Mouse (Mus musculus) heart, embryonic 15.5 days (tissue): Measurements from ENCODE around the gene Pygm. TPM values are rescaled to one million over a fixed set of nuclear protein-coding genes. Genes with fewer than 3 reads are reported as not detected.

Experiments used
- ATAC-seq: fragments of 200-750 bp; cut with Nextera tagmentation; replicated peaks from 2 replicates; pipeline ENCODE4 v1.8.0; 2017; ENCODE audit warnings: low read depth, moderate TSS enrichment; ENCODE audit not compliant: insufficient number of reproducible peaks, insufficient read depth, low FRiP score
- H3K27ac ChIP-seq: fragments of 300-500 bp; sonication (generic); 2 replicates; pipeline ENCODE4 v1.5.1; 2015; ENCODE audit warnings: mild to moderate bottlenecking, inconsistent platforms
- H3K27me3 ChIP-seq: fragments of 300-500 bp; sonication (generic); 2 replicates; pipeline ENCODE4 v1.6.1; 2015; ENCODE audit warnings: inconsistent platforms
- H3K36me3 ChIP-seq: fragments of 300-500 bp; sonication (generic); 2 replicates; pipeline ENCODE4 v1.6.1; 2015; ENCODE audit warnings: mild to moderate bottlenecking, inconsistent platforms
- H3K4me1 ChIP-seq: fragments of 300-500 bp; sonication (generic); replicated peaks from 2 replicates; pipeline ENCODE4 v1.6.1; 2015; ENCODE audit warnings: inconsistent platforms
- H3K4me2 ChIP-seq: fragments of 300-500 bp; sonication (generic); 2 replicates; pipeline ENCODE4 v1.6.1; 2015; ENCODE audit warnings: inconsistent platforms, mild to moderate bottlenecking, moderate library complexity
- H3K4me3 ChIP-seq: fragments of 300-500 bp; sonication (generic); 2 replicates; pipeline ENCODE4 v1.5.1; 2015; ENCODE audit warnings: mild to moderate bottlenecking, inconsistent platforms
- H3K9ac ChIP-seq: fragments of 300-500 bp; sonication (generic); 2 replicates; pipeline ENCODE4 v1.6.1; 2015; ENCODE audit warnings: mild to moderate bottlenecking, inconsistent platforms
- H3K9me3 ChIP-seq: fragments of 300-500 bp; sonication (generic); replicated peaks from 2 replicates; pipeline ENCODE4 v1.6.1; 2016; ENCODE audit warnings: inconsistent platforms
- WGBS: fragments of 180-500 bp; shearing (Covaris S2); methylation state at CpG from one replicate; pipeline ENCODE4 v1.1.7; 2015; ENCODE audit warnings: mixed read lengths; 5-methylcytosine and 5-hydroxymethylcytosine counted together
- polyA plus RNA-seq: library from polyadenylated mRNA; unstranded; fragments of >200 nt; fragmentation: Nextera tagmentation; extraction: Ambion mirVana; gene quantifications from 2 replicates; pipeline ENCODE4 v1.2.1, GENCODE M21; 2015

Gene Pygm
- 282 and 297 TPM in 2 replicates for polyA plus RNA-seq

- 6% methylated on average over 7 of the region's 7 CpGs for WGBS
- Histone ChIP-seq H3K4me1 (peaks cover 52% of the 10 kb centered on the region), H3K36me3 (peaks cover 19% of the 10 kb centered on the region; the same call in 1 of the 2 replicates), H3K9ac (peak within 1 kb of the TSS; percentile 55), H3K4me2 (peak within 1 kb of the TSS; percentile 67), H3K9me3 (no peaks in the 10 kb centered on the region), H3K27me3 (no peaks in the 10 kb centered on the region), H3K4me3 (peak within 1 kb of the TSS; percentile 53), H3K27ac (peak within 1 kb of the TSS; percentile 85)
- ATAC-seq: peak; percentile 84
Measured at GRCm38 (mm10) chr19:6384128-6384527, at the start of gene Pygm. Gene Pygm, plus strand, starts transcription at chr19:6384399.

DNA sequence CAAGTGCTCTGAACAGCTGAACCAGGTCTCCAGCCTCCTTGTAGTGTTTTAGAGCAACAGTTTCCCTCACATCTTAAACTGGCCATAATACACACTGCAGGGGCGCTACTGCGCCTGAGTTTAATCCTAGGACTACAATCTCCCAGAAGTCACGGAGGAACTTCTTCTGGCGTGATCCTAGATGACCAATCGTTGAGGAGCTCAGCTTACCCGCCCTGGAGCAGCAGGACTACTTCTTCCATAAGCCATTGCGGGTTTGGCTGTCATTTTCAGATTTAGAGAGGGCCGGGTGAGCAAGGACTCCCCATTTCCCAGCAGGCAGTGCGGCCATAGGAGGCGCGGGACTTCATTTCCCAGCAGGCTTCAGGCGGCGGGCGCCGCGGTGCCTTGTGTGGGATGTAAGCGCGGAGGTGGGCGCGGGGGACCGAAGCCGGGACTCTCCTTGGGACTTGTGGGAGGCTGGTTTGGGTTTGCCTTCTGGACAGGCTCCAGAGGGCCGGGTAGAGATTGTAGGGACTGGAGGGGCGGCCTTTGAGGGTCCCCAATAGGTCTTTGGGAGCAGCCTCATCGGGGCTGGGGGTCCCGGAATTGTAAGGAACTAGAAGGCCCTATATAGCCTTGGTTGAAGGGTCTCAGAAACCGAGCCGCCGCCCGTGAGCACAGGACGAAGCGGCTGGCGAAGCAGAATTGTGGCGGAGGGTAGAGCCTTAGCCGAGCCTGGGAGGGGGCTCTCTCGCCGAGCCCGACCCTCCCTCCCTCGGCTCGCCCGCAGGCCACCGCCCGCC lies 49.3 kb upstream of the Pygm start, which contains the start of gene Men1:
Men1 (plus strand) TSS at position 307 of the 785 bp plus-strand sequence.
- peak; percentile 91 for ATAC-seq
- H3K9me3 ChIP-seq: no peaks in the 10 kb centered on the region
- under 1% methylated on average over 43 of the region's 43 CpGs for WGBS
- peaks cover 33% of the 10 kb centered on the region for H3K36me3 ChIP-seq
- peak within 1 kb of the TSS; percentile 87 for H3K9ac ChIP-seq
- H3K4me1 ChIP-seq: peaks cover 36% of the 10 kb centered on the region
- peak within 1 kb of the TSS; percentile 90 for H3K4me2 ChIP-seq
- H3K4me3 ChIP-seq: peak within 1 kb of the TSS; percentile 92
- peak within 1 kb of the TSS; percentile 79 for H3K27ac ChIP-seq
- no peaks in the 10 kb centered on the region for H3K27me3 ChIP-seq

DNA sequence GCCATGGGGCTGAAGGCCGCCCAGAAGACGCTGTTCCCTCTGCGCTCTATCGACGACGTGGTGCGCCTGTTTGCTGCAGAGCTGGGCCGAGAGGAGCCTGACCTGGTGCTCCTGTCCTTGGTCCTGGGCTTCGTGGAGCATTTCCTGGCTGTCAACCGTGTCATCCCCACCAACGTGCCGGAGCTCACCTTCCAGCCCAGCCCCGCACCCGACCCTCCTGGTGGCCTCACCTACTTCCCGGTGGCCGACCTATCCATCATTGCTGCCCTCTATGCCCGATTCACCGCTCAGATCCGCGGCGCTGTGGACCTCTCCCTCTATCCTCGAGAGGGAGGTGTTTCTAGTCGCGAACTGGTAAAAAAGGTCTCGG lies 48.8 kb upstream of the Pygm start:
- Histone ChIP-seq H3K27me3 (no peaks in the 10 kb centered on the region), H3K4me2 (peak overlapping the region; percentile 90), H3K9ac (peak overlapping the region; percentile 87), H3K4me3 (peak overlapping the region; percentile 92), H3K4me1 (peaks cover 42% of the 10 kb centered on the region), H3K27ac (peak overlapping the region; percentile 79), H3K9me3 (no peaks in the 10 kb centered on the region), H3K36me3 (peaks cover 37% of the 10 kb centered on the region)
- ATAC-seq: peak; percentile 12
- under 1% methylated on average over 25 of the region's 25 CpGs for WGBS

DNA sequence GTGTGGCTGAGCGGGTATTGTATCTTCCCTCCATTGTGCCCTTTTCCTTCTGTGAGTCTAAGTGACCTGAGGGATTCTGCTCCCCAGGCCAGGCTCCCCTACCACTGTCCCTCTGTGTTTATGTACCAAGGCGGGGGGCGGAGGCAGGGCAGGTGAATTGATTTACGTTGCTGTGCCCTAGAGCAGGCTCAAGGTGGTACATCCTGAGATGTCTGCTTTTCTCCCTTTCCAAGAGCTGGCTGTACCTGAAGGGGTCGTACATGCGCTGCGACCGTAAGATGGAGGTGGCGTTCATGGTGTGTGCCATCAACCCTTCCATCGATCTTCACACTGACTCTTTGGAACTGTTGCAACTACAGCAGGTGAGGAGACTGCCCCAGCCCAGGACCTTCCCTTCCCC lies 47.3 kb upstream of the Pygm start:
- Histone ChIP-seq H3K9me3 (no peaks in the 10 kb centered on the region), H3K36me3 (peaks cover 37% of the 10 kb centered on the region), H3K4me1 (peaks cover 48% of the 10 kb centered on the region), H3K27ac (no peak overlapping the region), H3K4me3 (peak overlapping the region; percentile 92; the same call in 1 of the 2 replicates), H3K9ac (peak overlapping the region; percentile 87; the same call in 1 of the 2 replicates), H3K4me2 (peak overlapping the region; percentile 90), H3K27me3 (no peaks in the 10 kb centered on the region)
- 93% methylated on average over 10 of the region's 10 CpGs for WGBS
- no peak for ATAC-seq

- peaks cover 37% of the 10 kb centered on the region for H3K36me3 ChIP-seq
- H3K9ac ChIP-seq: no peak overlapping the region
- H3K4me2 ChIP-seq: no peak overlapping the region
- H3K9me3 ChIP-seq: no peaks in the 10 kb centered on the region
- H3K27ac ChIP-seq: no peak overlapping the region
- no peaks in the 10 kb centered on the region for H3K27me3 ChIP-seq
- no peak for ATAC-seq
- no peak overlapping the region for H3K4me3 ChIP-seq
- peaks cover 59% of the 10 kb centered on the region for H3K4me1 ChIP-seq
- 95% methylated on average over 7 of the region's 7 CpGs for WGBS
Measured at GRCm38 (mm10) chr19:6338171-6338570, 46.0 kb upstream of the Pygm start.

DNA sequence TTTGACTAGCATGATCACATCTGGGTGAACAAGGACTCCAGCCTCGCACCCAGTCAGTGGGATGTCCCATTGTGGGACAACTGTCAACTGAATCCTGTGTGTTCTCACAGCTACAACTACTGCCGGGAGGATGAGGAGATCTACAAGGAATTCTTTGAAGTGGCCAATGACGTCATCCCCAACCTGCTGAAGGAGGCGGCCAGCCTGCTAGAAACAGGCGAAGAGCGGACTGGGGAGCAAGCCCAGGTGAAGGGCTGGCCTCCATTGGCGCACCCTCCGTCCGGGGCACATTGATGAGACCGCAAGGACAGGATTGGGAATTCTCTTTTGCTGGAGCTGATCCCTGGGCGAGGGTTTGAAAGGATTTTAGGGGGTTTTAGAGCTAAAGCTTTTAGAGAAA lies 45.5 kb upstream of the Pygm start:
- Histone ChIP-seq H3K9ac (no peak overlapping the region), H3K4me1 (peaks cover 61% of the 10 kb centered on the region), H3K27ac (no peak overlapping the region), H3K4me3 (no peak overlapping the region), H3K9me3 (no peaks in the 10 kb centered on the region), H3K27me3 (no peaks in the 10 kb centered on the region), H3K36me3 (peaks cover 37% of the 10 kb centered on the region), H3K4me2 (no peak overlapping the region)
- 83% methylated on average over 11 of the region's 11 CpGs for WGBS
- no peak for ATAC-seq

DNA sequence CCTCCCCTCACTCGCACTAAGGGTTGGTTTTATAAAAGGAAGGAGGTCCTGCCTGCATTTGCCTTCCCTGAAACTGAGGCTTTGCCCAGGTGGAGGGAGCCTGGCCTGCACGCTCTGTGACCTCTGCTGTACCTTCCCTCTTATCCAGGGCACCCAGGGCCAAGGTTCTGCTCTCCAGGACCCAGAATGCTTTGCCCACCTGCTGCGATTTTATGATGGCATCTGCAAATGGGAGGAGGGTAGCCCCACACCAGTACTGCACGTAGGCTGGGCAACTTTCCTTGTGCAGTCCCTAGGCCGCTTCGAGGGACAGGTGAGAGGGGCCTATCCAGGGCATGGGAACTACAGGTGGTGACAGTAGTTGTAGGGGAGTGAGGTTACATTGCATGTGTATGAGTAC lies 45.0 kb upstream of the Pygm start:
- Histone ChIP-seq H3K27ac (no peak overlapping the region), H3K4me2 (no peak overlapping the region), H3K4me3 (no peak overlapping the region), H3K4me1 (peaks cover 59% of the 10 kb centered on the region), H3K9me3 (no peaks in the 10 kb centered on the region), H3K27me3 (no peaks in the 10 kb centered on the region), H3K9ac (no peak overlapping the region), H3K36me3 (peaks cover 39% of the 10 kb centered on the region)
- no peak for ATAC-seq
- WGBS: 87% methylated on average over 6 of the region's 6 CpGs

GRCm38 (mm10) chr19:6339890-6340504 lies 44.2 kb upstream of the Pygm start:
- peak overlapping the region; percentile 98 for H3K4me2 ChIP-seq
- WGBS: 68% methylated on average over 15 of the region's 15 CpGs
- H3K4me1 ChIP-seq: peaks cover 56% of the 10 kb centered on the region
- 0 out of 2 replicates have a peak overlapping the region, but pooled peaks have one; percentile 15 for H3K9ac ChIP-seq
- H3K4me3 ChIP-seq: peak overlapping the region; percentile 86
- no peak for ATAC-seq
- peak overlapping the region; percentile 79 for H3K27ac ChIP-seq
- peaks cover 42% of the 10 kb centered on the region for H3K36me3 ChIP-seq
- no peaks in the 10 kb centered on the region for H3K27me3 ChIP-seq
- H3K9me3 ChIP-seq: no peaks in the 10 kb centered on the region

GRCm38 (mm10) chr19:6340524-6341452 lies 43.4 kb upstream of the Pygm start, which contains the start of gene Map4k2:
Gene Map4k2, plus strand, starts transcription at chr19:6341135.
- peak within 1 kb of the TSS; percentile 98 for H3K4me2 ChIP-seq
- ATAC-seq: peak; percentile 85
- H3K27me3 ChIP-seq: no peaks in the 10 kb centered on the region
- peaks cover 47% of the 10 kb centered on the region for H3K36me3 ChIP-seq
- H3K4me1 ChIP-seq: peaks cover 55% of the 10 kb centered on the region
- no peaks in the 10 kb centered on the region for H3K9me3 ChIP-seq
- H3K4me3 ChIP-seq: peak within 1 kb of the TSS; percentile 86
- peak within 1 kb of the TSS; percentile 79 for H3K9ac ChIP-seq
- WGBS: 4% methylated on average over 69 of the region's 72 CpGs
- peak within 1 kb of the TSS; percentile 79 for H3K27ac ChIP-seq

DNA sequence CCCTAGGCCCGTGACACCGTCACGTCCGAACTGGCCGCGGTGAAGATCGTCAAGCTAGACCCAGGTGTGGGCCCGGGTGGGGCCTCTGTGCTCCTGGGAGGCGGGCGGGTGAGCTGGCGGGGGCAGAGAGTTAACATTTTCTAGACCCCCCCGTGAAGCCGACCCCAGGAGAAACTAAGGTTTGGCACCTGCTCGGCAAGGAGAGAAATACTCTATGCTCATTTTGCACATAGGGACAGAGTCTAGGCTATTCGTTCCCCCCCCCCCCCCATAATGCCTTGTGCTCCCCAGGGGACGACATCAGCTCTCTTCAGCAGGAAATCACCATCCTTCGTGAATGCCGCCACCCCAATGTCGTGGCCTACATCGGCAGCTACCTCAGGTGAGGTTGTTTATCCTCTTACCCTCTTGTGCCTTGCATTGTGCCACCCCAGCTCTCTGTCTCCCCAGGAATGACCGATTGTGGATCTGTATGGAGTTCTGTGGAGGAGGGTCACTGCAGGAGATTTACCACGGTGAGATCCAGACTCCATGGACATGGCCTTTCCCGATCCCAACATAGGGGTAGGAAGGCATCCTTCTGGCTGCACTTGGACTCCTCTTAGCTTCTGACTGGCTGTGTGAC lies 42.6 kb upstream of the Pygm start:
- H3K4me2 ChIP-seq: peak overlapping the region; percentile 98
- peak overlapping the region; percentile 79 for H3K9ac ChIP-seq
- H3K4me1 ChIP-seq: peaks cover 53% of the 10 kb centered on the region
- ATAC-seq: peak; percentile 27; the same call in 1 of the 2 replicates
- peak overlapping the region; percentile 86 for H3K4me3 ChIP-seq
- H3K36me3 ChIP-seq: peaks cover 54% of the 10 kb centered on the region
- WGBS: 8% methylated on average over 23 of the region's 23 CpGs
- no peaks in the 10 kb centered on the region for H3K27me3 ChIP-seq
- peak overlapping the region; percentile 79 for H3K27ac ChIP-seq
- no peaks in the 10 kb centered on the region for H3K9me3 ChIP-seq
